Mouse (Mus musculus): Measurements from ENCODE around the gene Efhd2.

Efhd2 gene

GRCm38 (mm10) chr4:141879875-141880274 is 5.2 kb upstream of the Efhd2 start:
- DNase-seq (ENCODE audit: low spot score), result no peak

- no peak for DNase-seq (ENCODE audit: low spot score)
These were observed 4.4 kb upstream of the Efhd2 start for GRCm38 (mm10) chr4:141879074-141879473.

- DNase-seq (ENCODE audit: low spot score), result no peak
These were observed 3.9 kb upstream of the Efhd2 start for GRCm38 (mm10) chr4:141878621-141879020.

GRCm38 (mm10) chr4:141875481-141876108 is 875 bp upstream of the Efhd2 start:
- DNase-seq (ENCODE audit: low spot score), result peak; percentile 59

GRCm38 (mm10) chr4:141874111-141874600 is 564 bp downstream of the Efhd2 start:
- DNase-seq (ENCODE audit: low spot score), result peak; percentile 30

GRCm38 (mm10) chr4:141872977-141873376 is 1.7 kb downstream of the Efhd2 start:
- DNase-seq (ENCODE audit: low spot score), result no peak

- DNase-seq (ENCODE audit: low spot score), result no peak
These were observed 2.8 kb downstream of the Efhd2 start for GRCm38 (mm10) chr4:141871909-141872308.

- no peak for DNase-seq (ENCODE audit: low spot score)
These were observed 3.4 kb downstream of the Efhd2 start for GRCm38 (mm10) chr4:141871333-141871725.

- DNase-seq (ENCODE audit: low spot score), result no peak
These were observed 3.9 kb downstream of the Efhd2 start for GRCm38 (mm10) chr4:141870666-141871332.

- no peak for DNase-seq (ENCODE audit: low spot score)
These were observed 5.1 kb downstream of the Efhd2 start for GRCm38 (mm10) chr4:141869436-141870215.

GRCm38 (mm10) chr4:141868051-141868450 is 6.7 kb downstream of the Efhd2 start:
- DNase-seq (ENCODE audit: low spot score), result no peak

- DNase-seq (ENCODE audit: low spot score), result no peak
These were observed 7.2 kb downstream of the Efhd2 start for GRCm38 (mm10) chr4:141867498-141867897.

GRCm38 (mm10) chr4:141866933-141867490 is 7.7 kb downstream of the Efhd2 start:
- DNase-seq (ENCODE audit: low spot score), result no peak

- DNase-seq (ENCODE audit: low spot score), result no peak
These were observed 9.1 kb downstream of the Efhd2 start for GRCm38 (mm10) chr4:141865600-141865999.

GRCm38 (mm10) chr4:141865006-141865405 is 9.7 kb downstream of the Efhd2 start:
- no peak for DNase-seq (ENCODE audit: low spot score)

GRCm38 (mm10) chr4:141864506-141864905 is 10.2 kb downstream of the Efhd2 start:
- DNase-seq (ENCODE audit: low spot score), result no peak

- no peak for DNase-seq (ENCODE audit: low spot score)
These were observed 10.9 kb downstream of the Efhd2 start for GRCm38 (mm10) chr4:141863726-141864280.

GRCm38 (mm10) chr4:141862867-141863266 is 11.9 kb downstream of the Efhd2 start:
- no peak for DNase-seq (ENCODE audit: low spot score)

GRCm38 (mm10) chr4:141861591-141862295 is 13.0 kb downstream of the Efhd2 start:
- DNase-seq (ENCODE audit: low spot score), result no peak

GRCm38 (mm10) chr4:141860246-141860841 is 14.4 kb downstream of the Efhd2 start:
- DNase-seq (ENCODE audit: low spot score), result no peak

- DNase-seq (ENCODE audit: low spot score), result no peak
These were observed 15.4 kb downstream of the Efhd2 start for GRCm38 (mm10) chr4:141859351-141859750.
